Mouse (Mus musculus) liver, embryonic 14.5 days (tissue): ENCODE results near the gene Phka2. TPM values are rescaled to one million over a fixed set of nuclear protein-coding genes. Genes with fewer than 3 reads are reported as not detected.
A peak's percentile ranks its signal among the peaks of the same experiment; 100 is the strongest.

Experiments used
- ATAC-seq: fragments of 200-750 bp; cut with Nextera tagmentation; 2 replicates; pipeline ENCODE4 v1.8.0; 2017; ENCODE audit warnings: moderate number of reproducible peaks, mild to moderate bottlenecking, moderate library complexity; ENCODE audit not compliant: insufficient read depth
- DNase-seq, 3 experiments: peaks; one replicate each; pipeline ENCODE4 v3.0.0-alpha.2; 2012 to 2013; ENCODE audit warnings: low read depth in 3 of 3, low spot score in 3 of 3
- H3K27ac ChIP-seq: fragments of 300-500 bp; sonication (generic); 2 replicates; pipeline ENCODE4 v1.5.1; 2014; ENCODE audit warnings: moderate library complexity, mild to moderate bottlenecking, control low read depth, inconsistent platforms
- H3K27me3 ChIP-seq: fragments of 300-500 bp; sonication (generic); 2 replicates; pipeline ENCODE4 v1.6.1; 2014; ENCODE audit warnings: mild to moderate bottlenecking, low read length, moderate library complexity; ENCODE audit not compliant: control insufficient read depth, insufficient read depth
- H3K36me3 ChIP-seq: fragments of 300-500 bp; sonication (generic); replicated peaks from 2 replicates; pipeline ENCODE4 v1.6.1; 2014; ENCODE audit warnings: low read depth; ENCODE audit not compliant: control insufficient read depth, insufficient read depth
- H3K4me1 ChIP-seq, 2 experiments: fragments of 200-500 bp in 1 of 2; fragments of 300-500 bp in 1 of 2; sonication (generic) in 1 of 2; replicated peaks; 2 replicates each; pipeline ENCODE4 v1.6.1; 2012 to 2014; ENCODE audit warnings: antibody characterized with exemption in 1 of 2, inconsistent platforms in 1 of 2, low read length in 1 of 2; ENCODE audit not compliant: control insufficient read depth in 2 of 2, insufficient read depth in 2 of 2
- H3K4me2 ChIP-seq: fragments of 300-500 bp; sonication (generic); 2 replicates; pipeline ENCODE4 v1.6.1; 2014; ENCODE audit warnings: low read depth, mild to moderate bottlenecking, control low read depth, moderate library complexity
- H3K4me3 ChIP-seq, 2 experiments: fragments of 200-500 bp in 1 of 2; fragments of 300-500 bp in 1 of 2; sonication (generic) in 1 of 2; 2 replicates each; pipeline ENCODE4 v1.5.1; 2012 to 2014; ENCODE audit warnings: low read depth in 2 of 2, low read length in 2 of 2, mild to moderate bottlenecking in 2 of 2, control low read depth in 1 of 2, inconsistent platforms in 1 of 2, moderate library complexity in 1 of 2; ENCODE audit not compliant: insufficient read depth in 1 of 2
- H3K9ac ChIP-seq: fragments of 300-500 bp; sonication (generic); replicated peaks from 2 replicates; pipeline ENCODE4 v1.6.1; 2014; ENCODE audit warnings: mild to moderate bottlenecking, control low read depth, moderate library complexity
- H3K9me3 ChIP-seq: fragments of 300-500 bp; sonication (generic); 2 replicates; pipeline ENCODE4 v1.6.1; 2016; ENCODE audit warnings: low read length, mixed read lengths; ENCODE audit not compliant: control insufficient read depth
- CTCF ChIP-seq: IDR thresholded peaks from 2 replicates; pipeline ENCODE4 v1.5.1; 2016; ENCODE audit warnings: antibody characterized with exemption, low read depth, control low read depth
- EP300 ChIP-seq: IDR thresholded peaks from 2 replicates; pipeline ENCODE4 v1.6.1; 2016; ENCODE audit warnings: antibody characterized with exemption, low read depth
- WGBS: fragments of 180-500 bp; shearing (Covaris S2); extraction: QIAGEN DNeasy Blood & Tissue Kit; methylation state at CpG from one replicate; pipeline ENCODE4 v1.1.7; 2014; ENCODE audit not compliant: insufficient replicate concordance; 5-methylcytosine and 5-hydroxymethylcytosine counted together
- polyA plus RNA-seq, 2 experiments: library from polyadenylated mRNA; depleted of rRNA in 1 of 2; stranded (reverse) in 1 of 2; unstranded in 1 of 2; fragments of >200 nt; fragmentation: Nextera tagmentation in 1 of 2; extraction: Ambion mirVana in 1 of 2; gene quantifications; 2 replicates each; pipeline versions ENCODE4 v1.2.1 to v1.2.3; 2012 to 2014

The Phka2 gene
- polyA plus RNA-seq, 2 experiments: 8.7 to 10.0 TPM

DNA sequence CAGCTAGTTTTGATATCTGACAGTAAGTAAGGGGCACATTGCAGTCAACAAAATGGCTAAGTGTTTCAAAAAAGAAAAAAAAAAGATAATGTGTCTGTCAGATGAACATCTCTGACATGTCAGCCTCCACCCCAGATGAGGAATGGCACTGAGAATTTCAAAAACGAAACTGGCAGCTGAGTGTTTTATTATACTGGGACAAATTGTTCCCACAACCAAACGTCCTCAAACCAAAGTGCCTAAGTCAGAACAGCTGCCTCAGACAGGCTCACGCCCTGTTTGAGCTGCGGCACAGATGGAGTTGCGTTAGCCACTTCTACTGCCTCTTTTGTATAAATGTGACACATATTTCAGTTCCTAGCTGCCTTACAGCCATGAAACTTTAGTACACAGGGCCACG lies 7.0 kb upstream of the Phka2 start:
- no peak overlapping the region for H3K27ac ChIP-seq
- H3K4me1 ChIP-seq: peaks cover 0 to 5% of the 10 kb centered on the region in 2 experiments; a peak in 2 of 4 replicates
- no peak overlapping the region for H3K9ac ChIP-seq
- H3K9me3 ChIP-seq: no peaks in the 10 kb centered on the region
- no peak overlapping the region for H3K4me2 ChIP-seq
- TF ChIP-seq CTCF (no peak), EP300 (no peak)
- 61% methylated on average over 6 of the region's 6 CpGs for WGBS
- H3K36me3 ChIP-seq: no peaks in the 10 kb centered on the region
- ATAC-seq (no peak), DNase-seq (no peak)
- H3K4me3 ChIP-seq: no peak overlapping the region
- H3K27me3 ChIP-seq: no peaks in the 10 kb centered on the region

DNA sequence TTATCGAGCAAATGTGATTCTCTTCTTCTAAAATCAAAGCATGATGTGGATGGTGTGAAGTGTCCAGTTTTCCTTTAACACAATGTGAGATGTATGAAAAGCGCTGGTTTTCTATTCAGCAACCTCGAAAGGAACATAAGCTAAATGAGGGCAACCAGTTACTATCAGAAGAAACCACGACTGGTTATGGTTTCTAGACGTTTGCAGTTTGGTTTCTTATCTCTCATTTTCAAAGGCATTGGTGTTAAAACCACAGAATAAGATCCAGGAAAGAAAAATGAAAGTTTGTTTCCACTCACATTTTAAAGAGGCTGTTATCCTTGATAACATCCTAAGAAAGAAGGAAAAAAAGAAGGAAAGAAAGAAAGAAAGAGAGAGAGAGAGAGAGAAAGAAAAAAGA lies 5.5 kb upstream of the Phka2 start:
- Histone ChIP-seq H3K36me3 (no peaks in the 10 kb centered on the region), H3K4me1 (peaks cover 0 to 5% of the 10 kb centered on the region in 2 experiments; a peak in 2 of 4 replicates), H3K27ac (no peak overlapping the region), H3K27me3 (no peaks in the 10 kb centered on the region), H3K9me3 (no peaks in the 10 kb centered on the region), H3K4me2 (peak overlapping the region; percentile 37; the same call in 1 of the 2 replicates), H3K4me3 (no peak overlapping the region), H3K9ac (no peak overlapping the region)
- peak; percentile 57; the same call in 1 of the 2 replicates for ATAC-seq
- WGBS: 22% methylated on average over 5 of the region's 5 CpGs
- TF ChIP-seq EP300: peak; percentile 56; the same call in 1 of the 2 replicates
- no peak for TF ChIP-seq CTCF
- no peak for DNase-seq

DNA sequence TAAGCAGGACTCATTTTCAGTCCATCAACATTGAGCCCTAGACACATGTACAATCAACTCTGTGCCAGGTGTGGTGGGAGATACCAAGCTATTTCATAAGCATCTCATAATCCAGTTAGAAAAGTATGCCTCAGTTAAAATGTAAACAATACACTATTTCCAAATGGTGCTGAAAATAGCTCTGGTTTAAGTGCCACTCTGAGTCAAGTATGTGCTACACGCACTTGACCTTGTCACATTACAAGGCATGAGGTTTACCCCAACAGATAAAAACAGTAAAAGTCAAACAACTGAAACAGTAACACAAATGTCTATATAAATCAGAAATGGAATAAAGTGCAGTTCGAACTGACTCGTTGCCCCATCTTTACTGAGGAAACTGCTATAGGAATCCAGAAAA lies 871 bp upstream of the Phka2 start:
- no peak overlapping the region; a peak in 1 of 4 replicates for H3K4me3 ChIP-seq
- DNase-seq (no peak), ATAC-seq (no peak)
- TF ChIP-seq CTCF (no peak), EP300 (no peak)
- H3K4me2 ChIP-seq: no peak overlapping the region
- H3K4me1 ChIP-seq: peaks cover 0 to 7% of the 10 kb centered on the region in 2 experiments; a peak in 2 of 4 replicates
- no peak overlapping the region for H3K27ac ChIP-seq
- WGBS: 73% methylated on average over 3 of the region's 3 CpGs
- no peaks in the 10 kb centered on the region for H3K36me3 ChIP-seq
- no peaks in the 10 kb centered on the region for H3K27me3 ChIP-seq
- no peak overlapping the region for H3K9ac ChIP-seq
- H3K9me3 ChIP-seq: no peaks in the 10 kb centered on the region

DNA sequence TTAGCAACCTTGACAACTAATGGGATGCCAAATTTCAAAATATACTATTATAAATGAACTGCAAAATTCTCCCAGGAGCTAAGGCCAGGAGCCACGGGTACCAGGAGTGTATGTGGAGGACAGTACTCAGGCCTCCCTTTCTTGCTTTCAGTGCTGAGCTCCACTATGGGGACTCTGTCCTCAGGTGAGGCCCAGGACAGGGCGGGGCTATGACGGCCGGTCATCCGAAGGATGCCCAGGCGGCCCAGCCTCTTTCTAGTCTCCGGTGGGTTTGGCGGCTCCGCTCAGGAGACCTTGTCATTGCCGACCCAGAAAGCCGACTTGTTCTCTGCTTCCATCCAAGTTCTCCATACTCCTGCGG lies 299 bp upstream of the Phka2 start:
- Histone ChIP-seq H3K4me3 (peak overlapping the region; percentile 63 to 90), H3K36me3 (no peaks in the 10 kb centered on the region), H3K4me2 (peak overlapping the region; percentile 57), H3K27me3 (no peaks in the 10 kb centered on the region), H3K27ac (no peak overlapping the region), H3K9ac (peak overlapping the region; percentile 49), H3K4me1 (peaks cover 0 to 4% of the 10 kb centered on the region in 2 experiments; a peak in 2 of 4 replicates), H3K9me3 (no peaks in the 10 kb centered on the region)
- DNase-seq: peak in 1 of 3 experiments; percentile 17
- WGBS: 11% methylated on average over 12 of the region's 12 CpGs
- TF ChIP-seq EP300: no peak
- TF ChIP-seq CTCF: no peak
- ATAC-seq: peak; percentile 67

DNA sequence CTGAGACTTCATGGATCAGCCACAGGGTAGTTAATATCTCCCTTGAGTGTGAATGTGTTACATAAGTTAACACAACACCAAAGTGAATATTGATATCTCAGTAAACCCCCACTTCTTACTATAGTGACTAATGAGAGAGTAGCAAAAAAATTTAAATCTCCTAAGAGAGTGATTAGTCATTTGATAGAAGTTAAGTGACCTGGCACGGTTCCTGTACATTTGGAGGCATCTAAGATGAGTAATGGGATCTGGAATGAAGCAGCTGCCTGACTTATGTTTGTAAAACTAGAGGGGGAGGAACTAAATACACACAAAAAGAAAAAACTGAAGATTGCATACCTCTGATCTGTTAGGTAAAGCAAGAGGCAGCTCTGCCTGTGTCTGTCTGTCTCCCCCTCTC lies 7.1 kb downstream of the Phka2 start:
- no peak for DNase-seq
- no peak for ATAC-seq

More for the DNA sequence above, 7.1 kb downstream of the Phka2 start:
- Histone ChIP-seq H3K27me3 (no peaks in the 10 kb centered on the region), H3K9me3 (no peaks in the 10 kb centered on the region), H3K4me3 (no peak overlapping the region), H3K27ac (no peak overlapping the region), H3K4me1 (peaks cover 0 to 4% of the 10 kb centered on the region in 2 experiments; a peak in 1 of 4 replicates), H3K9ac (no peak overlapping the region), H3K36me3 (no peaks in the 10 kb centered on the region), H3K4me2 (no peak overlapping the region)
- WGBS: 60% methylated on average over 1 of the region's 1 CpGs
- TF ChIP-seq CTCF (no peak), EP300 (no peak)
